Mouse (Mus musculus): ENCODE data around the gene Ebf3.

GRCm38 (mm10) chr7:137246213-137246872 lies 67.9 kb downstream of the Ebf3 start:
- TF ChIP-seq CTCF (IDR thresholded peaks at IDR 0.05; ENCODE audit: control insufficient read depth, insufficient read depth, low read length) (peak; percentile 69), POLR2A (IDR thresholded peaks at IDR 0.05; ENCODE audit: borderline replicate concordance, control insufficient read depth, low read depth, low read length) (no peak)

Data from bone marrow, adult 2 months (tissue).